Mouse (Mus musculus) ovary, adult 10 weeks (tissue): Measurements from ENCODE around the gene Gm3194. TPM values are rescaled to one million over a fixed set of nuclear protein-coding genes. Genes with fewer than 3 reads are reported as not detected.

ENCODE experiments used
- polyA plus RNA-seq: library from polyadenylated mRNA; stranded (reverse); fragments of 350-450 nt; fragmentation: Illumina TruSeq; extraction: RNeasy Lipid Tissue Mini Kit (QIAGEN cat#74804); gene quantifications from one replicate; pipeline ENCODE4 v1.2.3, GENCODE M21; 2014

The Gm3194 gene
- polyA plus RNA-seq, result 0.26 TPM

GRCm38 (mm10) chr14:5455367-5455766 is at the start of gene Gm3194:
Gene Gm3194, minus strand, starts transcription at chr14:5455467.

GRCm38 (mm10) chr14:5501374-5501773 is 46.1 kb upstream of the Gm3194 start, which contains the start of gene Gm3488:
Gene Gm3488, plus strand, starts transcription at chr14:5501674.

GRCm38 (mm10) chr14:5483907-5484306 is 28.6 kb upstream of the Gm3194 start, which contains the start of gene Gm3187:
Gene Gm3187, plus strand, starts transcription at chr14:5484207.

GRCm38 (mm10) chr14:5477730-5478129 is 22.5 kb upstream of the Gm3194 start, which contains the start of gene Gm8246:
Gene Gm8246, minus strand, starts transcription at chr14:5477830.

GRCm38 (mm10) chr14:5388949-5389348 is 66.3 kb downstream of the Gm3194 start, which contains the start of gene Gm3500:
Gene Gm3500, minus strand, starts transcription at chr14:5389049.

Other genes starting within 250 kb of the Gm3194 start
- gene Gm3526, start 194.9 kb downstream of the Gm3194 start, polyA plus RNA-seq, result not detected
- gene Gm3542, start 120.5 kb downstream of the Gm3194 start, polyA plus RNA-seq, result not detected
- not detected for gene Gm3500, start 66.4 kb downstream of the Gm3194 start, polyA plus RNA-seq
- not detected for gene Gm8246, start 22.4 kb upstream of the Gm3194 start, polyA plus RNA-seq
- not detected for gene Gm3187, start 28.7 kb upstream of the Gm3194 start, polyA plus RNA-seq
- gene Gm3488, start 46.2 kb upstream of the Gm3194 start, polyA plus RNA-seq, result not detected
- gene Gm3532, start 83.0 kb upstream of the Gm3194 start, polyA plus RNA-seq, result not detected
- gene Gm8265, start 177.6 kb upstream of the Gm3194 start, polyA plus RNA-seq, result not detected
- gene Gm9603, start 232.0 kb upstream of the Gm3194 start, polyA plus RNA-seq, result not detected